Mouse (Mus musculus) thymus, postnatal 4 days (tissue): ENCODE results near the gene Usmg5.
A peak's percentile ranks its signal among the peaks of the same experiment; 100 is the strongest.

Experiments used
- DNase-seq: peaks from one replicate; pipeline ENCODE4 v3.0.0; 2021

The Usmg5 gene

GRCm38 (mm10) chr19:47053471-47053870, 37.0 kb downstream of the Usmg5 start:
- no peak for DNase-seq

GRCm38 (mm10) chr19:47052927-47053326, 37.5 kb downstream of the Usmg5 start:
- DNase-seq = no peak

- peak; percentile 89 for DNase-seq
Measured at GRCm38 (mm10) chr19:47050271-47051032, 40.0 kb downstream of the Usmg5 start, which contains the start of gene Pcgf6. Gene Pcgf6, minus strand, starts transcription at chr19:47050906.

- peak; percentile 22 for DNase-seq
Measured at GRCm38 (mm10) chr19:47049840-47050239, 40.6 kb downstream of the Usmg5 start.

- DNase-seq = no peak
Measured at GRCm38 (mm10) chr19:47049061-47049460, 41.4 kb downstream of the Usmg5 start.

GRCm38 (mm10) chr19:47047236-47047833, 43.1 kb downstream of the Usmg5 start:
- no peak for DNase-seq

GRCm38 (mm10) chr19:47046343-47046742, 44.1 kb downstream of the Usmg5 start:
- DNase-seq = no peak

- DNase-seq = no peak
Measured at GRCm38 (mm10) chr19:47043608-47044007, 46.8 kb downstream of the Usmg5 start.

GRCm38 (mm10) chr19:47040720-47041473, 49.5 kb downstream of the Usmg5 start:
- DNase-seq = no peak

DNA sequence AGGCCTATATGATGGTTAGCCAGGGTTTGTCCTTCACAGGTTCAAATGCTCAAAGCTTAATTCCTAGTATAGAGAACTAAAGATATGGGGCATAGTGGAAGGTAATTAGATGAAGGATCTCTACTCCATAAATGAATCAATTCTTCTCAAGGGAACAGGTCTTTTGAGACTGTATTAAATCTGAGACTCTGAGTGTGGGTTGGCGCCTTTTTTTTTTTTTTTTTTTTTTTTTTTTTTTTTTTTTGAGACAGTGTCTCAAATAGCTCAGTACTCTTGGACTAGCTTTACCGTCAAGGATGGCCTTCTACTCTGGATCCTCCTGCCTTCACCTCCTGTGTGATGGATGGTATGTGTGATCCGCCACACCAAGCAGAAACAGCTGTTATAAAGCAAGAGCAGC, 53.9 kb downstream of the Usmg5 start:
- no peak for DNase-seq

DNA sequence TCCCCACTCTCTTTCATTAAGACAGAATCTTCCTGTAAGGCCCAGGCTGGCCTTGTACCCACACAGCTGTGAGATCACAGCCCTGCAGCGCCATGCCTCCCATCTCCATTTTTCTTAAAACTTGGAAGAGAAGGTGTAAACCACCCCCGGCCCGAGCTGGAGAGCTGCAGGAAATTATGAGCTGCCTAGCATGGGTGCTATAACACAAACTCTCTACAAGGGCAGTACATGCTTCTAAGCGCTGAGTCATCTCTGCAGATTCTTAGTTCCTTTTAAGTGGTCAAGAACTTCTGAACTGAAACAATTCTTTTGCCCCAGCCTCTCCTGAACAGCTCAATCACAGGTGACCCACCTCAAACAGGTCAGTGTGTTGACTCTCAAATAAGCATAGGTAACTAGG, 55.5 kb downstream of the Usmg5 start:
- DNase-seq = no peak
